25 mouse cellular contexts compared by ENCODE assay signal in the genomic region with DNA sequence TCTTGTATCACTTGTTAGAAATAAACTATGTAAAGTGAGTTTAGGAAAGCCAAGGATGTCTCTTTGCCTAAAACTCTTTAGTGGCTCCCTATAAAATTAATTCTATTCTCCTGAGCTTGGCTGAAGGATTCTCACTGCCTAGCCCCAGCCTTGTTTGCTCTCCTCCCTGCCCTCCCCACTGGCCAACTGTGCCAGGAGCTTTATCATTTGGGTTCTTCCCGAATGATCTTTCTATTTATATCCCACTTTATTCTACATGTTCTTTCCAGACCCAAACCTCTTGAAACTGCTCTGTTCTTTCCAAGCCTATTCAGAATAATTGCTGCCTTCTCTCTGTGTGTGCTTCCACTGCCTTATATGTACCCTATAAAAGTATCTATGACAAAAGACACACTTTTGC. TPM values are rescaled to one million over a fixed set of nuclear protein-coding genes. Genes with fewer than 3 reads are reported as not detected.
"Had no signal": no experiment of that assay in that cellular context is flagged by ENCODE, and none has a peak within 500 bp of the region (broad histone marks: within the 10 kb centered on the region; RNA-seq: fewer than 3 reads in every experiment).

No protein-coding gene starts in this region.

- ATAC-seq: forebrain, embryonic 15.5 days; forebrain, postnatal 0 days; hindbrain, postnatal 0 days; intestine, embryonic 16.5 days; liver, embryonic 12.5 days had no signal

- DNase-seq: forebrain, postnatal 0 days; gastrocnemius, postnatal 14 days; gastrocnemius, postnatal 36 days; kidney, adult 11 months; kidney, adult 2 months; kidney, adult 9 months; kidney, postnatal 14 days; kidney, postnatal 36 days; layer of hippocampus, adult 9-11 months; layer of hippocampus, postnatal 36 days; left cerebral cortex, postnatal 4 days; lung, adult 18-20 months had no signal

- H3K36me3 ChIP-seq: forebrain, embryonic 15.5 days; hindbrain, embryonic 13.5 days; hindbrain, embryonic 15.5 days; kidney, embryonic 15.5 days; limb, embryonic 13.5 days; limb, embryonic 15.5 days; liver, embryonic 12.5 days had no signal

- H3K4me3 ChIP-seq: forebrain, embryonic 15.5 days; hindbrain, embryonic 13.5 days; hindbrain, embryonic 15.5 days; kidney, embryonic 15.5 days; limb, embryonic 13.5 days; limb, embryonic 15.5 days; liver, embryonic 12.5 days had no signal

- H3K27me3 ChIP-seq: hindbrain, embryonic 13.5 days; hindbrain, embryonic 15.5 days; kidney, embryonic 15.5 days; limb, embryonic 15.5 days had no signal

- H3K9me3 ChIP-seq: forebrain, embryonic 15.5 days; hindbrain, embryonic 13.5 days; hindbrain, embryonic 15.5 days; kidney, embryonic 15.5 days; limb, embryonic 13.5 days; limb, embryonic 15.5 days; liver, embryonic 12.5 days had no signal

- H3K27ac ChIP-seq: forebrain, embryonic 15.5 days; hindbrain, embryonic 13.5 days; hindbrain, embryonic 15.5 days; hindbrain, postnatal 0 days; kidney, embryonic 15.5 days; kidney, postnatal 0 days; limb, embryonic 13.5 days; limb, embryonic 15.5 days; liver, embryonic 12.5 days; liver, embryonic 14.5 days had no signal

- H3K4me1 ChIP-seq: forebrain, embryonic 15.5 days; hindbrain, embryonic 13.5 days; hindbrain, embryonic 15.5 days; kidney, embryonic 15.5 days; limb, embryonic 13.5 days; liver, embryonic 12.5 days had no signal

- H3K4me2 ChIP-seq: forebrain, embryonic 15.5 days; hindbrain, embryonic 13.5 days; hindbrain, embryonic 15.5 days; kidney, embryonic 15.5 days; limb, embryonic 13.5 days; limb, embryonic 15.5 days; liver, embryonic 12.5 days had no signal

- H3K9ac ChIP-seq: forebrain, embryonic 15.5 days; forebrain, postnatal 0 days; hindbrain, embryonic 13.5 days; hindbrain, embryonic 15.5 days; kidney, embryonic 15.5 days; limb, embryonic 13.5 days; limb, embryonic 15.5 days; liver, embryonic 12.5 days; liver, embryonic 14.5 days had no signal

RNA-seq across cellular contexts. Expression of gene Nrip3, which starts 21.7 kb away (rescaled TPM):
- total RNA-seq: gastrocnemius, postnatal 36 days; hematopoietic stem cell, adult 5-6 weeks; liver, adult 2 months had no signal
- polyA plus RNA-seq: liver, adult 2 months had no signal
